Mouse (Mus musculus) left cerebral cortex, adult 2 months (tissue): ENCODE measurements at regions not wholly inside any gene's neighbourhood (a gene's known extent, or its start where the extent isn't known, plus 50 kb on each side); places are given as distances from the start of the nearest gene placed in this dataset.
A peak's percentile ranks its signal among the peaks of the same experiment; 100 is the strongest.

Source experiments
- DNase-seq, 2 experiments: peaks; one replicate each; pipeline ENCODE4 v3.0.0; 2021 to 2022; ENCODE audit warnings: low spot score in 2 of 2, mixed read lengths in 1 of 2; ENCODE audit errors: extremely low spot score in 1 of 2
- H3K27ac ChIP-seq: fragments of 200-600 bp; 2 replicates; pipeline ENCODE4 v1.8.1; 2022
- H3K4me3 ChIP-seq: fragments of 200-600 bp; 2 replicates; pipeline ENCODE4 v1.8.1; 2022
- CTCF ChIP-seq: fragments of 200-600 bp; IDR thresholded peaks from 2 replicates; pipeline ENCODE4 v1.8.1; 2022; ENCODE audit warnings: antibody characterized with exemption, mild to moderate bottlenecking, moderate library complexity
- intact Hi-C: fragments of 180-260 bp; cut with DNase I; formaldehyde crosslinking; loops from one replicate; pipeline ENCODE4 v1.15.1; 2025

DNA sequence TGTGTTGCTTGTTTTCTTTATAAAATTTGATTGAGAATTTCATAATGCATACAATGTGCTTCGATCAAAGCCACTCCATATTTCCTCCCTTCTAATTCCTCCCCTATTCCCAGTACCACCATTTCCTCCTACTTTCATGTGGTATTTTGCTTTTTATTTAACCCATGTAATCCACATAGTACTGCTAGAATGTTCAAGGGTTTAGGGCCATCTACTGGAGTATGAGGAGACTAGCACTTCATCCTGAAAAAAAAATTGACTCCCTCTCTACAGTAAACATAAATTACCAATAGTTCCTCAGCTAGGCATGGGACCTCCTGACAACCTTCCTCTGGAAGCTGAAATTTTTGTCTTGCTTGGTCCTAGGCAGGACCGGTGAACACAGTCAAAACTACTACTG is 163.0 kb downstream of the Gpr165 start:
- intact Hi-C loops, result loop anchor here (2.0 to 10.0 kb wide), 3 partner anchors 371 to 869 kb away; no protein-coding TSS in a partner anchor
- peak; percentile 47 for TF ChIP-seq CTCF

GRCm38 (mm10) chrX:96878721-96879120 is 165.5 kb downstream of the Gpr165 start:
- Histone ChIP-seq H3K27ac (no peak overlapping the region), H3K4me3 (no peak overlapping the region)
- intact Hi-C loops, result loop anchor here (10.0 kb wide), 2 partner anchors 374 to 554 kb away; no protein-coding TSS in a partner anchor
- TF ChIP-seq CTCF, result peak; percentile 69
- DNase-seq, result peak; percentile 17 to 18

More for the DNA sequence above, 163.0 kb downstream of the Gpr165 start:
- Histone ChIP-seq H3K4me3 (no peak overlapping the region), H3K27ac (no peak overlapping the region)
- DNase-seq, result no peak

- no peak for DNase-seq
- no peak overlapping the region for H3K4me3 ChIP-seq
- intact Hi-C loops, result loop anchor here (10.0 kb wide), 2 partner anchors 374 to 554 kb away; no protein-coding TSS in a partner anchor
- no peak overlapping the region for H3K27ac ChIP-seq
- TF ChIP-seq CTCF, result no peak
Observed at GRCm38 (mm10) chrX:96879154-96879553, 165.9 kb downstream of the Gpr165 start.

DNA sequence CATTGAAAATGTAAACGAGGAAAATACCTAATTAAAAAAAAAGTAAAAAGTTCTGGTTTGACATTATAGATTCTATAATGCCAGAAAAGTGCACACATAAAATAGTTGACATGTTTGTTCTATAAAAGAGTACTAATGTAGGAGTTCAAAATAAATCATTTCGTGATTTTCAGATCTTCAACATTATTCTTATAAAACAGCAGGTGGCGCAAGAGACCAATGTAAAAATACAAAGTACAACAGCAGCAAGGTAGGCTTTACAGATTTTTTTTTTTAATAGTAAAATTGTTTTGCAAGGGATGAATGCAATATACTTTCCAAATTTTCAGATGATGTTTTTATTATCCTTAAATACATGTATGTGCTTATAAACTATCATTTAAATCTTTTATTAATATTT is 171.8 kb upstream of the Pgr15l start:
- intact Hi-C loops, result loop anchor here (1.0 to 5.0 kb wide), 3 partner anchors 531 to 1782 kb away; no protein-coding TSS in a partner anchor
- DNase-seq, result no peak
- TF ChIP-seq CTCF, result peak; percentile 67
- no peak overlapping the region for H3K27ac ChIP-seq
- no peak overlapping the region for H3K4me3 ChIP-seq
